12 mouse cellular contexts compared by ENCODE assay signal in genomic region chr12:111448931-111449705, GRCm38 (mm10). TPM values are rescaled to one million over a fixed set of nuclear protein-coding genes. Genes with fewer than 3 reads are reported as not detected.
A peak's percentile ranks its signal among the peaks of the same experiment; 100 is the strongest.
DNase-seq lines count a peak whose midpoint lies in the region; ATAC-seq lines count a peak whose summit lies in the region.
"Had no signal": no experiment of that assay in that cellular context is flagged by ENCODE, and none has a peak within 500 bp of the region (broad histone marks: within the 10 kb centered on the region; RNA-seq: fewer than 3 reads in every experiment).

No protein-coding gene starts in this region.

- H3K27ac ChIP-seq in heart, embryonic 10.5 days, result peak overlapping the region; percentile 44; the same call in 1 of the 2 replicates
- peak overlapping the region; percentile 54; the same call in 1 of the 2 replicates for H3K27ac ChIP-seq in embryonic facial prominence, embryonic 12.5 days
- H3K27ac ChIP-seq in kidney, embryonic 16.5 days (ENCODE audit: low read length), result peak overlapping the region; percentile 76
- H3K27ac ChIP-seq: hindbrain, embryonic 15.5 days; liver, embryonic 15.5 days had no signal

- H3K9ac ChIP-seq in embryonic facial prominence, embryonic 12.5 days, result no peak overlapping the region
- peak overlapping the region; percentile 3; the same call in 1 of the 2 replicates for H3K9ac ChIP-seq in kidney, embryonic 16.5 days (replicated peaks; ENCODE audit: low read length)
- H3K9ac ChIP-seq: hindbrain, embryonic 15.5 days; liver, embryonic 15.5 days had no signal

- peaks cover 61% of the 10 kb centered on the region for H3K4me1 ChIP-seq in heart, embryonic 10.5 days
- H3K4me1 ChIP-seq in embryonic facial prominence, embryonic 12.5 days, result peaks cover 57% of the 10 kb centered on the region
- H3K4me1 ChIP-seq in kidney, embryonic 16.5 days (ENCODE audit: insufficient read depth, low read length), result peaks cover 77% of the 10 kb centered on the region

- peaks cover 11% of the 10 kb centered on the region for H3K36me3 ChIP-seq in heart, embryonic 10.5 days
- H3K36me3 ChIP-seq in embryonic facial prominence, embryonic 12.5 days, result no peaks in the 10 kb centered on the region
- H3K36me3 ChIP-seq in kidney, embryonic 16.5 days (ENCODE audit: insufficient read depth, low read length), result peaks cover 8% of the 10 kb centered on the region
- H3K36me3 ChIP-seq: hindbrain, embryonic 15.5 days had no signal

- 29% methylated on average over 13 of the region's 14 CpGs for whole genome bisulfite sequencing in heart, embryonic 10.5 days
- WGBS in embryonic facial prominence, embryonic 12.5 days, result 8% methylated on average over 13 of the region's 14 CpGs
- WGBS in kidney, embryonic 16.5 days, result 5% methylated on average over 13 of the region's 14 CpGs

- H3K4me3 ChIP-seq in heart, embryonic 10.5 days, result no peak overlapping the region
- H3K4me3 ChIP-seq in embryonic facial prominence, embryonic 12.5 days, result no peak overlapping the region
- no peak overlapping the region for H3K4me3 ChIP-seq in kidney, embryonic 16.5 days (ENCODE audit: low read length)
- H3K4me3 ChIP-seq: hindbrain, embryonic 15.5 days; liver, embryonic 15.5 days had no signal

- ATAC-seq in embryonic facial prominence, embryonic 12.5 days (ENCODE audit: insufficient number of reproducible peaks, insufficient read depth, low FRiP score, low TSS enrichment), result no peak
- ATAC-seq in kidney, embryonic 16.5 days (ENCODE audit: low FRiP score, low TSS enrichment), result no peak
- 0 out of 2 replicates have a peak, but pooled peaks have one; percentile 23 for ATAC-seq in megakaryocyte progenitor cell, adult 5-6 weeks (replicated peaks; ENCODE audit: poor library complexity)

- H3K27me3 ChIP-seq in heart, embryonic 10.5 days (ENCODE audit: insufficient read depth, poor library complexity, severe bottlenecking), result peaks cover 95% of the 10 kb centered on the region
- H3K27me3 ChIP-seq in embryonic facial prominence, embryonic 12.5 days, result peaks cover 87% of the 10 kb centered on the region
- peaks cover 44% of the 10 kb centered on the region for H3K27me3 ChIP-seq in kidney, embryonic 16.5 days (ENCODE audit: insufficient read depth, low read length)

- intact Hi-C loops in heart, postnatal 25 days (cut with DNase I), result no loop called here
- intact Hi-C loops in left cerebral cortex, postnatal 36 days (cut with DNase I), result no loop called here

- peak overlapping the region; percentile 24 for H3K4me2 ChIP-seq in embryonic facial prominence, embryonic 12.5 days (replicated peaks)
- H3K4me2 ChIP-seq in kidney, embryonic 16.5 days (replicated peaks; ENCODE audit: low read depth, low read length), result peak overlapping the region; percentile 1; the same call in 1 of the 2 replicates
- H3K4me2 ChIP-seq: hindbrain, embryonic 15.5 days; liver, embryonic 15.5 days had no signal

- DNase-seq in heart, embryonic 10.5 days (ENCODE audit: low spot score), result no peak
- no peak for DNase-seq in heart, postnatal 25 days (ENCODE audit: low spot score)
- no peak for DNase-seq in left cerebral cortex, postnatal 36 days (ENCODE audit: low spot score in 2 of 2)
- no peak for DNase-seq in thymus, postnatal 14 days
- no peak for DNase-seq in spleen, postnatal 10 days (ENCODE audit: low spot score in 2 of 2)

- H3K9me3 ChIP-seq in heart, embryonic 10.5 days, result no peaks in the 10 kb centered on the region
- H3K9me3 ChIP-seq in embryonic facial prominence, embryonic 12.5 days, result no peaks in the 10 kb centered on the region
- H3K9me3 ChIP-seq in kidney, embryonic 16.5 days (ENCODE audit: low read length), result no peaks in the 10 kb centered on the region
- H3K9me3 ChIP-seq: hindbrain, embryonic 15.5 days; liver, embryonic 15.5 days had no signal

RNA-seq across cellular contexts. Expression of gene Tnfaip2, which starts 6.8 kb away (rescaled TPM):
- polyA plus RNA-seq in heart, embryonic 10.5 days (2016; fragmentation: Nextera tagmentation; extraction: Ambion mirVana), result 12.1 and 12.8 TPM in 2 replicates
- total RNA-seq in heart, postnatal 25 days (2021), result 10 to 100 TPM; 41.7 to 48.7 TPM
- 6.2 and 6.3 TPM in 2 replicates for polyA plus RNA-seq in embryonic facial prominence, embryonic 12.5 days (2016; fragmentation: Nextera tagmentation; extraction: Ambion mirVana)
- 21.7 and 24.3 TPM in 2 replicates for polyA plus RNA-seq in kidney, embryonic 16.5 days (2015; fragmentation: Nextera tagmentation; extraction: Ambion mirVana)
- 18.3 and 20.9 TPM in 2 replicates for total RNA-seq in megakaryocyte progenitor cell, adult 5-6 weeks (2015)
- total RNA-seq in megakaryocyte progenitor cell, adult 5-6 weeks (2017), result 31.1 and 67.8 TPM in 2 replicates
- total RNA-seq in left cerebral cortex, postnatal 36 days (2021), result 1 to 10 TPM in 1 of 2 experiments, under 1 TPM in 1; 0.77 to 1.2 TPM
- polyA plus RNA-seq: neural tube, embryonic 14.5 days had no signal

RNA-seq across cellular contexts. Expression of gene Exoc3l4, which starts 32.3 kb away (rescaled TPM):
- polyA plus RNA-seq in heart, embryonic 10.5 days (2016; fragmentation: Nextera tagmentation; extraction: Ambion mirVana), result 14.5 and 14.6 TPM in 2 replicates
- 1 to 10 TPM; 1.2 to 2.9 TPM for total RNA-seq in heart, postnatal 25 days (2021)
- 8.0 and 8.9 TPM in 2 replicates for polyA plus RNA-seq in embryonic facial prominence, embryonic 12.5 days (2016; fragmentation: Nextera tagmentation; extraction: Ambion mirVana)
- 19.4 and 19.9 TPM in 2 replicates for polyA plus RNA-seq in kidney, embryonic 16.5 days (2015; fragmentation: Nextera tagmentation; extraction: Ambion mirVana)
- 0.42 and 1.1 TPM in 2 replicates for total RNA-seq in megakaryocyte progenitor cell, adult 5-6 weeks (2015)
- total RNA-seq in megakaryocyte progenitor cell, adult 5-6 weeks (2017), result not detected in 2 replicates
- total RNA-seq in left cerebral cortex, postnatal 36 days (2021), result 1 to 10 TPM; 1.1 to 1.4 TPM

RNA-seq across cellular contexts. Expression of gene Gm266, which starts 36.5 kb away (rescaled TPM):
- polyA plus RNA-seq in heart, embryonic 10.5 days (2016; fragmentation: Nextera tagmentation; extraction: Ambion mirVana), result 4.6 and 15.2 TPM in 2 replicates
- under 1 TPM; 0.36 to 0.75 TPM for total RNA-seq in heart, postnatal 25 days (2021)
- polyA plus RNA-seq in embryonic facial prominence, embryonic 12.5 days (2016; fragmentation: Nextera tagmentation; extraction: Ambion mirVana), result 24.4 and 28.1 TPM in 2 replicates
- 78.6 and 84.8 TPM in 2 replicates for polyA plus RNA-seq in kidney, embryonic 16.5 days (2015; fragmentation: Nextera tagmentation; extraction: Ambion mirVana)
- total RNA-seq in megakaryocyte progenitor cell, adult 5-6 weeks (2015), result not detected in 2 replicates
- not detected in 2 replicates for total RNA-seq in megakaryocyte progenitor cell, adult 5-6 weeks (2017)
- 1 to 10 TPM; 4.0 to 4.5 TPM for total RNA-seq in left cerebral cortex, postnatal 36 days (2021)
- total RNA-seq: CH12.LX had no signal

RNA-seq across cellular contexts. Expression of gene Lbhd2, which starts 42.5 kb away (rescaled TPM):
- 0.21 and 0.30 TPM in 2 replicates for polyA plus RNA-seq in heart, embryonic 10.5 days (2016; fragmentation: Nextera tagmentation; extraction: Ambion mirVana)
- not detected for total RNA-seq in heart, postnatal 25 days (2021)
- 0.60 and 1.2 TPM in 2 replicates for polyA plus RNA-seq in embryonic facial prominence, embryonic 12.5 days (2016; fragmentation: Nextera tagmentation; extraction: Ambion mirVana)
- 4.6 and 5.5 TPM in 2 replicates for polyA plus RNA-seq in kidney, embryonic 16.5 days (2015; fragmentation: Nextera tagmentation; extraction: Ambion mirVana)
- 0.30 TPM in 1 of 2 replicates, not detected in the other for total RNA-seq in megakaryocyte progenitor cell, adult 5-6 weeks (2015)
- not detected in 2 replicates for total RNA-seq in megakaryocyte progenitor cell, adult 5-6 weeks (2017)
- total RNA-seq in left cerebral cortex, postnatal 36 days (2021), result 1 to 10 TPM; 1.2 to 1.9 TPM
- total RNA-seq: CH12.LX had no signal
- polyA plus RNA-seq: liver, embryonic 15.5 days had no signal

Comparison
In these comparisons a context has a peak if more than half of its experiments do, and no peak if none do; other contexts are left out.
1. RNA of gene Tnfaip2, which starts 6.8 kb away (total RNA-seq): 41.7 to 48.7 TPM in heart, postnatal 25 days and 18.3 to 67.8 TPM in megakaryocyte progenitor cell, adult 5-6 weeks; 0.77 to 1.2 TPM in left cerebral cortex, postnatal 36 days; every median in the first group is over 4 times any median in the second.
2. Peak in every context shown above with its lines, with median percentiles within 50 percentile points of each other: H3K27ac ChIP-seq.